Mouse (Mus musculus) forebrain, embryonic 10.5 days (tissue): ENCODE results near the gene Il6. TPM values are rescaled to one million over a fixed set of nuclear protein-coding genes. Genes with fewer than 3 reads are reported as not detected.
"Not testable (repeated sequence)": the region's sequence is repeated elsewhere in the genome, so short reads cannot be mapped to it uniquely, and the experiment has no call there.

Source experiments
- DNase-seq: peaks from one replicate; pipeline ENCODE4 v3.0.0-alpha.2; 2017; ENCODE audit warnings: low spot score; ENCODE audit errors: extremely low spot score
- H3K27ac ChIP-seq: fragments of 300-500 bp; sonication (generic); 2 replicates; pipeline ENCODE4 v1.5.1; 2016; ENCODE audit warnings: mild to moderate bottlenecking
- H3K27me3 ChIP-seq: fragments of 300-500 bp; sonication (generic); 2 replicates; pipeline ENCODE4 v1.6.1; 2016; ENCODE audit warnings: mild to moderate bottlenecking; ENCODE audit not compliant: poor library complexity, severe bottlenecking
- H3K36me3 ChIP-seq: fragments of 300-500 bp; sonication (generic); replicated peaks from 2 replicates; pipeline ENCODE4 v1.6.1; 2016; ENCODE audit warnings: mild to moderate bottlenecking, moderate library complexity
- H3K4me1 ChIP-seq: fragments of 300-500 bp; sonication (generic); 2 replicates; pipeline ENCODE4 v1.6.1; 2016
- H3K4me3 ChIP-seq: fragments of 300-500 bp; sonication (generic); 2 replicates; pipeline ENCODE4 v1.5.1; 2016; ENCODE audit warnings: mild to moderate bottlenecking, moderate library complexity
- H3K9me3 ChIP-seq: fragments of 300-500 bp; sonication (generic); 2 replicates; pipeline ENCODE4 v1.6.1; 2016; ENCODE audit warnings: mild to moderate bottlenecking, moderate library complexity
- WGBS: fragments of 180-500 bp; shearing (Covaris S2); methylation state at CpG from one replicate; pipeline ENCODE4 v1.1.7; 2016; 5-methylcytosine and 5-hydroxymethylcytosine counted together
- polyA plus RNA-seq: library from polyadenylated mRNA; unstranded; fragments of >200 nt; fragmentation: Nextera tagmentation; extraction: Ambion mirVana; gene quantifications from 2 replicates; pipeline ENCODE4 v1.2.1, GENCODE M21; 2016

The Il6 gene
- polyA plus RNA-seq, 1 experiment from 2014 or later, result not detected

- H3K27ac ChIP-seq, DNase-seq, H3K27me3 ChIP-seq, H3K9me3 ChIP-seq, H3K4me1 ChIP-seq, H3K4me3 ChIP-seq, H3K36me3 ChIP-seq: not testable (repeated sequence)
- 86% methylated on average over 4 of the region's 4 CpGs for WGBS
These were observed 26.9 kb downstream of the Il6 start for GRCm38 (mm10) chr5:30039841-30040240.

GRCm38 (mm10) chr5:30058216-30058731 is 45.4 kb downstream of the Il6 start:
- no peaks in the 10 kb centered on the region for H3K27me3 ChIP-seq
- DNase-seq, result no peak
- no peak overlapping the region for H3K27ac ChIP-seq
- WGBS, result 71% methylated on average over 6 of the region's 6 CpGs
- H3K9me3 ChIP-seq, result no peaks in the 10 kb centered on the region
- no peak overlapping the region for H3K4me3 ChIP-seq
- peaks cover 51% of the 10 kb centered on the region for H3K36me3 ChIP-seq
- H3K4me1 ChIP-seq, result peaks cover 5% of the 10 kb centered on the region

- 62% methylated on average over 5 of the region's 5 CpGs for WGBS
- H3K36me3 ChIP-seq, result peaks cover 65% of the 10 kb centered on the region
- not testable (repeated sequence) for H3K27me3 ChIP-seq, H3K4me3 ChIP-seq, DNase-seq, H3K27ac ChIP-seq, H3K4me1 ChIP-seq, H3K9me3 ChIP-seq
These were observed 46.7 kb downstream of the Il6 start for GRCm38 (mm10) chr5:30059607-30060006.

GRCm38 (mm10) chr5:30067726-30068125 is 54.8 kb downstream of the Il6 start:
- peaks cover 93% of the 10 kb centered on the region for H3K36me3 ChIP-seq
- H3K4me3 ChIP-seq, result no peak overlapping the region
- no peaks in the 10 kb centered on the region for H3K27me3 ChIP-seq
- DNase-seq, result no peak
- WGBS, result 88% methylated on average over 6 of the region's 6 CpGs
- H3K9me3 ChIP-seq, result no peaks in the 10 kb centered on the region
- peaks cover 14% of the 10 kb centered on the region for H3K4me1 ChIP-seq
- H3K27ac ChIP-seq, result no peak overlapping the region

Other genes with a start within 250 kb of the Il6 start
- gene Tyms, start 60.5 kb downstream of the Il6 start, polyA plus RNA-seq, result 379 and 391 TPM in 2 replicates
- gene Garem2, start 92.0 kb downstream of the Il6 start, polyA plus RNA-seq, result 2.9 and 3.3 TPM in 2 replicates
- gene 3110082J24Rik, start 93.0 kb downstream of the Il6 start, polyA plus RNA-seq, result 1.1 and 1.3 TPM in 2 replicates
- gene Hadha, start 142.0 kb downstream of the Il6 start, polyA plus RNA-seq, result 104 and 109 TPM in 2 replicates
- gene Hadhb, start 142.1 kb downstream of the Il6 start, polyA plus RNA-seq, result 111 and 112 TPM in 2 replicates
- not detected in 2 replicates for gene Adgrf3, start 192.6 kb downstream of the Il6 start, polyA plus RNA-seq
- 22.7 and 23.6 TPM in 2 replicates for gene Selenoi, start 219.5 kb downstream of the Il6 start, polyA plus RNA-seq